Mouse (Mus musculus) T-helper 17 cell (primary cell): Measurements from ENCODE around the gene Vmn1r55.

Experiments
- in situ Hi-C, 2 experiments: fragments of 300-600 bp; cut with MboI, MseI; formaldehyde crosslinking; loops; 1 replicate in 1 of 2; 2 replicates in 1 of 2; pipeline ENCODE4 v1.15.1; 2025; ENCODE audit warnings: high pct_unique_total_duplicates in 2 of 2

Gene Vmn1r55

GRCm38 (mm10) chr7:5083325-5084105 lies 66.0 kb downstream of the Vmn1r55 start:
- in situ Hi-C loops: loop anchor here in 1 of 2 experiments (5.0 to 25.0 kb wide), 4 partner anchors 946 to 1391 kb away; partner anchors contain the start of genes Leng8, Mboat7, Smim17 and Tsen34

GRCm38 (mm10) chr7:5081939-5082338 lies 67.5 kb downstream of the Vmn1r55 start:
- in situ Hi-C loops: loop anchor here in 1 of 2 experiments (5.0 to 25.0 kb wide), 4 partner anchors 945 to 1390 kb away; partner anchors contain the start of genes Leng8, Mboat7, Smim17 and Tsen34

GRCm38 (mm10) chr7:5081241-5081640 lies 68.2 kb downstream of the Vmn1r55 start:
- in situ Hi-C loops: loop anchor here in 1 of 2 experiments (5.0 to 25.0 kb wide), 4 partner anchors 944 to 1389 kb away; partner anchors contain the start of genes Leng8, Mboat7, Smim17 and Tsen34

GRCm38 (mm10) chr7:5080815-5081214 lies 68.7 kb downstream of the Vmn1r55 start:
- in situ Hi-C loops: loop anchor here in 1 of 2 experiments (5.0 to 25.0 kb wide), 4 partner anchors 944 to 1389 kb away; partner anchors contain the start of genes Leng8, Mboat7, Smim17 and Tsen34

GRCm38 (mm10) chr7:5080010-5080751 lies 69.3 kb downstream of the Vmn1r55 start, which contains the start of gene Epn1:
Gene Epn1, plus strand, starts transcription at chr7:5080235.
- in situ Hi-C loops: loop anchor here in 1 of 2 experiments (5.0 to 25.0 kb wide), 4 partner anchors 943 to 1388 kb away; partner anchors contain the start of genes Leng8, Mboat7, Smim17 and Tsen34

GRCm38 (mm10) chr7:5079365-5080009 lies 70.0 kb downstream of the Vmn1r55 start:
- in situ Hi-C loops: loop anchor here (5.0 to 25.0 kb wide), 5 partner anchors 935 to 1387 kb away; partner anchors contain the start of genes Leng8 (in 1 of the 2), Mboat7 (in 1 of the 2), Smim17 (in 1 of the 2) and Tsen34 (in 1 of the 2)
